Mouse (Mus musculus) cerebellum, postnatal 14 days (tissue): ENCODE results near the gene Mpp2.

Experiments
- DNase-seq, 2 experiments: peaks; one replicate each; pipeline ENCODE4 v3.0.0; 2021; ENCODE audit warnings: mixed read lengths in 2 of 2

The Mpp2 gene

DNA sequence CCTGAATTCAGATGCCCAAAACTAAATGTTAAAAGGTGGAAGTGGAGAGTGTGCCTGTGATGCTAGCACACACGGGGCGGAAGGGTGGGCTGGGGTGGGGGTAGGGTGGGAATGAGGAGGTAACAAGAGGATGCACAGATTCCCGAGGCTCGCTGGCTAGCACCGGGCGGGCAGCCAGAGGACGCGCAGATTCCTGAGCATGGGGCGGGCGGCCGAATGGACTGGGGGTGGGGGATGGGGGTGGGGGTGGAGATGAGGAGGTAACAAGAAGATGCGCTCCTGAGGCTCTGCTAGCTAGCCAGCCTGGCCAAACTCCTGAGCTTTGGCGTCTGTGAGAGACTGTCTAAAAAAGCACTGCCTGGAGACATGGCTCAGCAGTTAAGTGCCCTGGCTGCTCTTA, 17.9 kb downstream of the Mpp2 start:
- peak; percentile 45 to 53 for DNase-seq

DNA sequence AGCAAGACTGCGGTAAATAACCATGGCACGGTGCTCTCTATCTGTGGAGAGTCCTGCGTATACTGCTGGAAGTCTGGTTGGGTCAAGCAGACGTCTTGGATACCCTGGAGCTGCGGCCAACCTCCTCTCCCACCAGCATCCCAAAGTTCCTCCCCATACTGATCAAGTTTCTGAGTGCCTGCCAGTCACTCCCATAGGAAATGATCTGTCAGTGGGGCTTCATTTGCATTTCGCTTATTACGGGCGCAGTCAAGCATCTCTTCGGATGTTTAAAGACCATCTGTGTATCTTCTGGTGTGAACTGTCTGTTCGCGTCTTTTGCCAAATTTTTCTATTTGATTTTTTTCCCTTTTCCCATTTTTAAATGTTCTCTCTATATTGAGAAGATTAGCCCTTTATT, 18.7 kb downstream of the Mpp2 start:
- DNase-seq, result peak in 1 of 2 experiments; percentile 43

DNA sequence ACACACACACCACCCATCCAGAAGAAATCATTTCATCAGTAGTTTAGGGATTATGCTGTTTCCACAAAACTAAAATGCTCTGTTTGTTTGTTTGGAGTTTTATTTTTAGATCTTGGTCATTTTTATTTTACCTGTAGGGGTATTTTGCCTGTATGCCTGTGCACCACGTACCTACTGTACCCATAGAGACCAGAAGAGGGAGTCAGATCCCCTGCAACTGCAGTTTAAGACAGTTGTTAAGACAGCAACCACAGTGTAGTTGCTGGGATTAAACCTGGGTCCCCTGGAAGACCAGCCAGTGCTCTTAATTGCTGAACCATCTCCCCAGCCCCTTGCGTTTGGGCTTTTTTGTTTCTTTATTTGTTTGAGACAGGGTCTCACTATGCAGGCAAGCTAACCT, 19.3 kb downstream of the Mpp2 start:
- no peak for DNase-seq

DNA sequence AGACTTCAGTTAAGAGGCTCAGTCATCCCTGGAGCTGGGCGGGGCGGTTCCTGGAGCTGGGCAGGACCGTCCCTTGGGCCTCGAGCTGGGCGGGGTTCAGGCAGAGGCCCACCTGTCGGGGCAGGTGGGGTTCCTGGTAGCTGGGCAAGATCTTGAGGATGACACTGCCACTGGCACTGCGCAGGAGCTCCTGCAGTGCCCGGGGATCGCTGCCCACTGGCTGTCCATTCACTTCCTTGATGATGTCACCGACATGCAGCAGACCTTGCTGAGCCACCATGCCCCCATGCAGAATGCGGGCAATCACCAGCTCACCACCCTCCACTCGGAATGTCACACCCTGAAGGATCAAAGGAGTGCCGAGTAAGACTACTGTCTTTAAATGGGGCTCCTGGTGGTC, 25.2 kb downstream of the Mpp2 start:
- DNase-seq, result peak; percentile 48 to 52

DNA sequence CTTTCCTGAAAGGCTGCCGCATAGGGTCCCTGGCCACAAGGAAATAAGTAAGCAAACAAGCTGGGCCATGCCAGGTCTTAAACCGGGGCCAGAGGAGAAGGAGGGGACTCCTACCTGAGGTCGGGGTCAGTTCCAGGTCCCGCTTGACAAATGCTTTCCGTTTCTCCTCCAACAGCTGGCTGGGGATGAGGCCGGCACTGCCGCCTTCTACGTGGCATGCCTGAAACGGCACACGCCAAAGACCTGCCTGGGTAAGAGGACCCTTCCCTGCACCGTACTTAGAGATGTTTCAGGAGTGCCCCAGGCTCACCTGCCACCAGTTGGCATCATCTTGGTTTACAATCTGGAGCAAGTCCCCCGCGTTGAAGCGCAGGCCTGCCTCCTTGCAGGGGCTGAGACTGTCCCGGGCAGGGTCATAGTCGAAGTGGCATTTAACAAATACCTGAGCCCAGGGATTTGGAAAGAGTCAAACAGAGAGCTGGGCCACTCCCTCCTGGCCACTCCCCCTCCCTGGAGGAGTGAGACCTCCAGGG, 26.3 kb downstream of the Mpp2 start:
- DNase-seq, result no peak

DNA sequence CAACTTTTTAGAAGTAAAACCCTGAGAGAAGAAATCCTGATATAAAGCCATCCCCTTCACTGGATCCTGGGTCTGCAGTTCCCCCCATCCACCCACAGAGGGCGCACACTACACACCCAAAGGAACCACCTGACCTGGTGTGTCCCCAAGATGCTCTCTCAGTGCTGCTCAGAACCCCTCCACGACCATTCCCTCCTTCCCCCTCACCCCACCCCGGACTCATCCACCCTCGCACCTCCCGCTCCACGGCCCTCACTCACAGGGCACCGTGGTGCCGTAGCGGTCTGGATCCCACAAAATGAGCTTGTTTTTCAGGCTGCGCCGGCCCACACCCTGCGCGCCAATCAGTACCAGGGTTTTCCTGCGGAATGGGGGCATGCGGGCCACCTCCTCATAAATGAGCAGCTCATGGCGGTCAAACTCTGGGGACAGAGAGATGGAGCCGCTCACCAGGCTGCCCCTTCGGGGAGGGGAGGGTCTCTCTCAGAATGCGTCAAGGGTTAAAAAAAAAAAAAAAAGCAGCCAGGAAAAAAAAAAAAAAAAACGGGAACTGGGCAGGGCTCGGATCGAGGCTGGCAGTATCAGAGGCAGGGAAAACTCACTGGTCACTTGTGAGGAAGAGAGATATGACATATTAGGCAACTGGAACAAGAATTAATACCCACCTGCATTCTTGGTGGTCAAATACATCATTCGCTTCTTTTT, 26.9 kb downstream of the Mpp2 start:
- DNase-seq, result peak; percentile 88 to 90

DNA sequence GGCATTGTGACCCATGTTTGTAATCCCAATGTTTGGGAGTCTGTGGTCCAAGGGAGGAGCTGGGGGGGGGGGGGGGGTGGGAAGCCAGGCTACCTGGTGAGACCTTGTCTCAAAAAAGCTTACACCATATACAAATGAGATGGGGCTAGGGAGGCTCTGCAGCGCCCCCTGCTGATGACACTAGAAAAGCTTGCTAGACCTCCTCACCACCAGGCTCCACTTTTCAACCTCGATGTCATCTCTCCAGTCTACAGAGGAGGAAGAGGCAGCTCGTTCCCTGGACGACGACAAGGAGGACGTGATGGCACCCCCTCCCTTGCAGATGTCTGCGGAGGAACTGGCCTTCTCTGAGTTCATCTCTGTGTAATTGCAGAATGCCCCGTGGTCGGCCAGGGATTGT, 34.5 kb downstream of the Mpp2 start:
- peak; percentile 76 to 88 for DNase-seq

DNA sequence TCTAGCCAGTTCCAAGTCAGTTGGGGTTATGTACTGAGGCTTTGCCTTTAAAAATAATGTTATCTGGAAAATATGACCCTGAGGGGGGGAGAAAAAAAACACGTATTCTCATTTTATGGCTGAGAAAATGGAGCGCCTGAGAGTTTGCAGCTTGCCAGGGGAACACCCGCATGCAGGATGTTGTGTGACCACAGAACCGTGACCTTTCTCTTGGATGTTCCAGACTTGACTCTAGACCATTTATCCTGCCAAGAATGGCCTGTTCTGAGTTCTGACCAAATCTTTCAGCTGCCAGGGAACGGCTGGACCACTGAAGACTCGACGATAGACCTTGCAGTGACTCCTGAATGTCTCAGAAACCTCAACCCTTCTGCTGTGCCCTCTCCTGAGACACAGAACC, 35.1 kb downstream of the Mpp2 start:
- DNase-seq, result no peak

DNA sequence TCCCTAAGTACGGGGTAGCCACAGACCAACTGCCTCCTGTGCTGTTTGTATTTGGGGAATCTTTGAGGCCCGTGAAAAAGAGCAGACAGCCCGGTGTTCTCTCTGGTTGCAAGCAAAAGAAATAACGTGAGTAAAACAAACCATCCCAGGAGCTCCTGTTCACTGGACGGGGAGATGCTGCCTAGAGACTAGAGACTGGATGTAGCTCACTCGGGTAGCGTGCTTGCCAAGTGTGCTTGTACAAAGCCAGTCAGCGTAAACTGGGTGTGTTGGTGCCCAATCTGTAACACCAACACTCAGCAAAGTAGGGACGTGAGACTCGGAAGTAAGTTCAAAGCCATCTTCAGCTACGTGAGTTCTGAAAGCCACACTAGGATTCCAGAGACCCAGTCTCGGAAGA, 35.6 kb downstream of the Mpp2 start:
- no peak for DNase-seq

DNA sequence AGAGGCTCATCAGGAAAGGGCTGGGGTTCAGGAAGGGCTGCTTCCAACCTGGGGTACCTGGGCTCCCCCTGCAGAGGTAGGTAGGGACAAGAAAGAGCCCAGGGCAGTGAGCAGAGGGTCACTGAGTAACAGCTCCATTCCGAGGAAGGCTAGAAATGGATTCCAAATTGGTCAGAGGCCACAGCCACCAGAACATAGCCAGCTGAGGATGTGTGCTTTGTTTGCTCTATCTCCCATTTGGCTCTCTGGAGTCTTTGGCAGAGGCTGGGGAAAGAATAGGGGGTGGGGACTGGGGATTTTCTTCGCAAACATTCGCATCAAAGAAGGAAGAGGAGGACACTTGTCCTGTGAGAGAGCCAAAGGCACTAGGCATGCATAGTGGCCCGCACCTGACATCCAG, 36.4 kb downstream of the Mpp2 start:
- no peak for DNase-seq

DNA sequence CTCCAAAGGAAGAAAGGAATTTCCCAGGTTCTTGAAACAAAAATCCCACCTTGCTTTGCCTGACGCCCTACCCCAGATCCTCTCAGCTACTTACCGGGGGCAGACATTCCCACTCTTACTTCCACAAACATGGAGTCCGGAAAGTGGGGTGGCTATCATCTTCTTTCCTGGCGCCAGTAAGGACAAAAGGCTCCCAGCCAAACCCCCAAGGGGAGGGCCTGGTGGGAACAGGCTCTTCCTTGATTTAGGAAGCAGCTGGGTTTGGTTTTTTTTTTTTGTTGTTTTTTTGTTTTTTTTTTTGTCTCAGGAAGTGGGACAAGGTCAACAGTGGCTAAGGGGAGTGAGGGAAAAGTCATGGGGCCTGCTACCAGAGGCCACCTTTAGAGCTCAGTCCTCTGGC, 36.8 kb downstream of the Mpp2 start:
- DNase-seq, result no peak

DNA sequence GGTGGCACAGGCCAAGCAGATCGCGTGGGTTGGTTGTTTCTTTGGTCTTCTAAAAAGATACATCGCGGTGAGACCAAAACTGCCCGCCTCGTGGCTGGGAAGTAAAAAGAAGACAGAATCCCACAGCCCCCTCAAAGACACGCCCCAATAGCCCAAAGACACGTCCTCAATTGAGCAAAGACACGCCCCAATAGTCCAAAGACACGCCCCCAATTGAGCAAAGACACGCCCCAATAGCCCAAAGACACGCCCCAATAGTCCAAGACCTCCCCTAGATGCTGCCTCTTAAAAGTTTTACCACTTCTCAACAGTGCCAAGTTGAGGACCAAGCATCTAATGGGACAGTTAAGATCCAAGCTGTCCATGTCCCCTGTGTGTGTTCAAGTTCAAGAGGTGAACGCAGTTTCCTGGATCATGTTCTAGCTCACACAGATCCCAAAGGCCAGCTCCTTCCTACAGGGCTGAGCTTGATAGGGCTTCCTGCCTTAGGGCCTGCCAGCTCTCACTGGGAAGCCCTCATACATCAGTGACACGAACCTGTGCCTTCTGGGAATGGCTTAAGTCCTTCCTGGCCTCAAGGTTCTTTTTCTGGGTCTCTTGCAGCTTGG, 38.3 kb downstream of the Mpp2 start:
- DNase-seq, result no peak

DNA sequence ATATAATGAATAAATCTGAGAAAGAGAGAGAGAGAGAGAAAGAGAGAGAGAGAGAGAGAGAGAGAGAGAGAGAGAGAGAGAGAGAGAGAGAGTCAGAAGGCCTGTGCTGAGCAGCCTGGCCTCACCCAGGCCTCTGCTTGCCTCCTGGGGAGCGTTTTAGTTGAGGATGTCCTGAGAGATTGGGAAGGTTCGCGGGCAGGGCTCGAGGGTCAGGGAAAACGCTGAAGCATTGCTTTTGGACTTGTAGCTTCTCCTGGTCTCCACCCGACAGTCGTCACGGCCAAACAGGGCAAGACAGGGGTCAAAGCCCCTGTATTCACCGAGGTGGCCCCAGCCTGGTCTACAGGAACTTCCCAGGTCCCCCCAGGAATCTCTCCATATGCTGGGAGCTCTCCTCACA, 41.7 kb downstream of the Mpp2 start:
- no peak for DNase-seq

DNA sequence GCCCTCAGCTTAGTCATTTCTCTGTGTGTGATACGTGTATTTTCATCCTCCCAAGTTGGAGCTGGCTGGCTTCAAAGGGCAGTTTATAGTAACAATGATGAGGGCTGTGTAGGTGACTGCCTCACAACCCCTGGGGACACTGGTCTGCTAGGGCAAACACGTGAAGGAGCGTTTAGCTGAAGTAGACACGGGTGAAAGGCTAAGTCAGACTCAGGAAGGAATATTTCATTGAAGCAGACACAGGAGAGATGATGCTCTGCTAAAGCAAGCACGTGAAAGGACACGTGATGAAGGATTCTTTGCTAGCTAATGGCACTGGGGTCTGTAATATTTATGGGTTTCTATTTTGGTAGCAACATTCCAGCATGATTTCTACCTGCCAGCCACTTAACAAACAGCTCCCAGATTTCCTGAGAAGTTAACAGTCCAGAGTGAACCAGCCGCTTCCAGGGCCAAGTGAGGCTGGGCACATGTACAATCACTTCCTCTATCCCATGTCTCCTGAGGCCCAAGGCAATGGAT, 43.6 kb downstream of the Mpp2 start:
- DNase-seq, result no peak

DNA sequence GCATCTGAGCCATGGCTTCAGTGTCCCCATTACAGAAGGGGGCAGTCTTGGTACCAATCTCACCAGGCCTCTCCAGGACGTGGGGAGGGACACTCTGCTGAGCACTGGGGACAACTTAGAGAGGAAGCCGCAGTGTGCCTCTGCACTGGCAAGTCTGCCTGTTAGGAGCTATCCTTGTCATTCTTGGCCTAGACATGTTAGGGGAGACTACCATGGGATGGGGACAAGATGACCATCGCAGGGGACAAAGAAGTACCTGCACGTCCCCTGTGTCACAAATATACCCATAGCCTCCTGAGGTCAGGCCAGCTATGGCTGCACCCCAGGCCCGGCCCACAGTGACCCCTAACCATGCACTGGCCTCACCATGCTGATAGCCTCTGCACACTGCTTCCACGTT, 44.9 kb downstream of the Mpp2 start:
- DNase-seq, result no peak

DNA sequence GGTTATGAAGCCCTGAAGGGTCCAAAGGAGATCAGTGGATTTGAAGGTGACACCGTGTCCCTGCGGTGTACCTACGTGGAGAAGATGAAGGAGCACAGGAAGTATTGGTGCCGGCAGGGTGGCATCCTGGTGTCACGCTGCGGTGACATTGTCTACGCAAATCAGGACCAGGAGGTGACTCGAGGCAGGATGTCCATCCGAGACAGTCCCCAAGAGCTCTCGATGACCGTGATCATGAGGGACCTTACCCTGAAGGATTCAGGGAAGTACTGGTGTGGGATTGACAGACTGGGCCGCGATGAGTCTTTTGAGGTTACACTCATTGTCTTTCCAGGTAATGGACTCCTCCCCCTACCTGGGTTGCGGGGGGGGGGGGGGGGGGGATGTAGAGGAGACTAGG, 45.3 kb downstream of the Mpp2 start:
- no peak for DNase-seq

DNA sequence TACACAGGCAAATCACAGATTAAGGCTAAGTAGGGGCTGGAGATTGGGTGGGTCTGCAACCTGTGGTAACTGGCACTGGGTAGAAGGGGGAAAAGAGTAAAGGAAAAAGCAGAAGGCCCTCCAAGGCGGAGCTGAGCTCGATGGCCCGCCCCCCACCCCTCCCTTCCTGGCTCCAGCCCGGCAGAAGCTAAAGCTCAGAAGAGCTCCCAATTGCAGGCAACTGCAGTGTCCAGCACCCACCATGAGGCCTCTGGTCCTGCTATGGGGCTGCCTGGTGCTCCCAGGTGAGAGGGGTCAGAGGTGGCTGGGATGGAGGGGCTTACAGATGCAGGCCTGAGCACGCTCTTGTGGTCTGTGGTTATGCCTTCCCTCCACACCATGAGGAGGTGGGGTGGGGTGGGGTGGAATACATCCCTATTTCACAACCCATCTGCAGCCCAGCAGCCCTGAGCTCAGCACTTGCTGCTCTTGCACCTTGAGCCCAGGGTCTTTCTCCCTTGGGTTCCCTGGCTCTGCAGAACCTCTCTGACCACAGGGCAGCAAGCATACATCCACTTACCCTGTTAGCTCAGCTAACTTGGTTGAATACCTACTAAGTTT, 46.9 kb downstream of the Mpp2 start, which contains the start of gene Cd300lg:
Cd300lg (plus strand) TSS at position 160 of the 600 bp plus-strand sequence.
- no peak for DNase-seq

DNA sequence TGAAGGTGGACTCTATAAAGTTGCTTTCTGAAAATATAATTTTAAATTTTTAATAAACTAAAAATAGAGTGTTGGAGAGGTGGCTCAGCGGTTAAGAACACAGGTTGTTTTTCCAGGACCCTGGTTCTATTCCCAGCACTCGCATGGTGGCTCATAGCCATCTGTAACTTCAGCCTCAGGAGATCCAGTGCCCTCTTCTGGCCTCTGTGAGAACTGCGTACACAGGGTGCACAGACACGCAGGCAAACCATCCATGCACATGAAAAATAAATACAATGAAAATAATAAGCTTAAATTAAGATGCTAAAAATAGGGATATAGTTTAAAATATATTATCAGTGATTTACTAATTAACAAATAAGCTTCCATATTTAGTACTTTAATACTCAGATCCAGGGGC, 47.7 kb downstream of the Mpp2 start:
- DNase-seq, result peak; percentile 35 to 66

DNA sequence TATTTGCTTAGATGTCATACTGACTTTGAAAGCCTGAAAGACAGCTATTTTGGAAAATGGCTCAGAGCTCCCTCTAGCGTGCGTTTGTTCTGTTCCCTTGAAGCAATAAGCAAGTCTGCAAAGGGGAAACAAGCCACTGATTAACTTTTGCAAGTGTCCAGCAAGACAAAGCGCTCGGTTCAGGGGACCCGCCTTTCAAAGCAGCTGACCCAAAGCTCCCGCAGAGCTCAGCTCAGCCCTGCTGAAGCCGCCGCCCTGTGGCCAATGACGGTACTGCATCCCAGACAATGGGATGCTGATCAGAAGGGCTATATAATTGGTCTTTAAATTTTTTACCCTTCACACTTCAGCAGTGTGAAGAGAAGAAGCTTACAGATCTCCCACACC, 48.2 kb downstream of the Mpp2 start:
- peak; percentile 94 to 98 for DNase-seq

DNA sequence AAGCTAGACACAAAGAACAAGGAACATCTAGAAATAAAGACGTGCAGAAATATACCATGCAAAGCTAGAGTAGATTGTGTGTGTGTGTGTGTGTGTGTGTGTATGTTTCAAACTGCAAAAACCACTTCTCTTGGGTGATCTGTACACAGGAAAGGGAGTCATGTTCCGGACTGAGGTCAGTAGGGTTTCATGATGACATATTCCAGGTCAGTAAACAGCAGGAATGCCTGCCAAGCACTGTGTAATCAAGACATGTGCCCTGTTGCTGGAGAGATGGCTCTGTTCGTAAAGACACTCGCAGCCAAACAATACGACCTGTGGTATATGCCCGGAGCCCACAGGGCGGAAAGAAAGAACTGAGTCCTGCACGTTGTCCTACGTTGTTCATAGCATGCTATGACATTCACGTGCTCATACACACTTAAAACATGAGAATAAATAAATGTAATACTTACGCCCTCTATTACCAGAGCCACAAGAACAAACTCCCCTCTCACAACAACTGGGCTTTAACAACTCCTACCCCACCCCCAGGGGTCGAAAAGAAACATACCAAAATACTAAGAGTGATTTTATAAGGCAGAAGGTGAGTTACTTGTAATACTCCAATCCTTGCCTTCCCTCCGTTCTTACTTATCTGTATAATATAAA, 48.7 kb downstream of the Mpp2 start:
- DNase-seq, result peak in 1 of 2 experiments; percentile 34

DNA sequence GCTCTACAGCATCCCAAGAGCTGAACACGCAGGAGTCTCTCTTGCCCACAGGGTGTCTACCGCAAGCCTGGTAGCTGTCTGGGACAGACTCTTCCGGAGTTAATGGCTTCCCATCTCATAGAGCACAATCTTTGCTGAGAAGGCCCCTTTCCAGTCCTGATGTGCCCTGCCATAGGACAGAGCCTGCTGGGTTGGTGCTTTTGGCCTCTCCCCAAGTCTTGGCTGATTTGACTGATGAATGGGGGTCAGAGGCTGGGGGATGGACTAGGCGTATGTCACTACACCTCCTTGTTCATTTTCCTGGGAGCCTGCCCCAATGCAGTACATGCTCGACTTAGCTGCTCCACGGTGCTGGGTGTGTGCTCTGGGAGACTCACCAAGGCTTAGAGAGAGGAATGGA, 50.5 kb downstream of the Mpp2 start:
- DNase-seq, result peak; percentile 49 to 58

DNA sequence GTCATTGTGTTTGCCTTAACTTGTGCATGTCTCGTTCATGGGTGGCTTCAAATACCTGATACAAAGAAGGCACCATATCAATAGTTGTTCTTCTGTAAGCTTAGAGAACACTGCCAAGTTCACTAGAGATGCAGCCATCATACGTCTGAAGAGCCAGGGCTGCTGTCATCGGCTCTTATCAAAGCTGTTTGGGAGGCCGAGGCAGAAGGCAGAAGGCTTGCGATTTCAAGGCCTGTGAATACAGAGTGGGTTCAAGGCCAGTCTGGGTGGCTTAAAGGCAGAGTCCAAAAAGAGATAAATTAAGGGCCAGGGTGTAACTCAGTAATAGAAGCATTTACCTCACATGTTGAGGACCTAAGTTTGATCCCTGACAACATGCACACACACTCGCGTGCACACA, 52.0 kb downstream of the Mpp2 start:
- no peak for DNase-seq

DNA sequence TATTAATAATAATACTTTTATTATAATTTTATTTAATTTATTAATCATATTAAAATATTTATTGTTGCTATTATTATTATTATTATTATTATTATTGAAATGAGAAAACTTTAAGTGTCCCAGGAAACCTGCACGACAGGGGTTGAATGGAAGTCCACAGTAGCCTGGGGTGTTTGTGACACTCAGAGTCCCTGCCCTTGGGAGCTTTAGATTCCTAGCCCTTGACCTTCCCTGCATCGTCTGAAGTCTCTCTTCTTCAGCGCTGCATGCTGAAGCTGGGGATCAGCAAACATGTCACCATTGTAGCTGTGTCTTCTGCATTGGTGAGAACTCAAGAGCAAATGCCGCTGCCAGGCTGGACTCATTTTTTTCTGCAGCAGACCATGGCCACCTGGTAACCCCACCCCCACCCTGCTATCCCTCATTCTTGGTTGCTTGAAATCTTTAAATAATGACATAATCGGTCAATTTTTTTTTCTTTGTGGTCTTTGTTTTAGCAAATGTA, 52.8 kb downstream of the Mpp2 start:
- peak; percentile 50 to 59 for DNase-seq
